Mouse (Mus musculus) CH12.LX (cell line): ENCODE measurements around the gene Patj.

Experiments used
- JUN ChIP-seq: IDR thresholded peaks from 2 replicates; pipeline ENCODE4 v1.6.1; 2011; ENCODE audit warnings: low read depth, mild to moderate bottlenecking, low read length, improper control_type of control experiment, moderate library complexity; ENCODE audit not compliant: insufficient read depth
- MXI1 ChIP-seq: IDR thresholded peaks from 2 replicates; pipeline ENCODE4 v1.6.1; 2011; ENCODE audit warnings: mild to moderate bottlenecking, low read depth, low read length, improper control_type of control experiment

- no peak for TF ChIP-seq JUN
- TF ChIP-seq MXI1: no peak
Observed at GRCm38 (mm10) chr4:98358034-98358809, 37.4 kb upstream of the Patj start.
